Mouse (Mus musculus) brown adipose tissue, adult 24 weeks (tissue): Measurements from ENCODE around the gene Foxp1. TPM values are rescaled to one million over a fixed set of nuclear protein-coding genes. Genes with fewer than 3 reads are reported as not detected.

Source experiments
- H3K27ac ChIP-seq: fragments of 200-500 bp; replicated peaks from 2 replicates; pipeline ENCODE4 v1.5.1; 2012; ENCODE audit warnings: low read depth, mild to moderate bottlenecking, low read length
- H3K4me1 ChIP-seq: fragments of 200-500 bp; 2 replicates; pipeline ENCODE4 v1.6.1; 2012; ENCODE audit warnings: low read length, mixed read lengths; ENCODE audit not compliant: control insufficient read depth, insufficient read depth, insufficient read length
- H3K4me3 ChIP-seq: fragments of 200-500 bp; 2 replicates; pipeline ENCODE4 v1.5.1; 2012; ENCODE audit warnings: low read depth, mild to moderate bottlenecking, low read length, moderate library complexity; ENCODE audit not compliant: insufficient read depth
- polyA plus RNA-seq: library from polyadenylated mRNA; stranded (reverse); fragments of >200 nt; gene quantifications from 2 replicates; pipeline ENCODE4 v1.2.4, GENCODE M21; 2012; ENCODE audit not compliant: missing spikeins, insufficient read depth, insufficient read length

The Foxp1 gene
- 8.8 and 10.1 TPM in 2 replicates for polyA plus RNA-seq

DNA sequence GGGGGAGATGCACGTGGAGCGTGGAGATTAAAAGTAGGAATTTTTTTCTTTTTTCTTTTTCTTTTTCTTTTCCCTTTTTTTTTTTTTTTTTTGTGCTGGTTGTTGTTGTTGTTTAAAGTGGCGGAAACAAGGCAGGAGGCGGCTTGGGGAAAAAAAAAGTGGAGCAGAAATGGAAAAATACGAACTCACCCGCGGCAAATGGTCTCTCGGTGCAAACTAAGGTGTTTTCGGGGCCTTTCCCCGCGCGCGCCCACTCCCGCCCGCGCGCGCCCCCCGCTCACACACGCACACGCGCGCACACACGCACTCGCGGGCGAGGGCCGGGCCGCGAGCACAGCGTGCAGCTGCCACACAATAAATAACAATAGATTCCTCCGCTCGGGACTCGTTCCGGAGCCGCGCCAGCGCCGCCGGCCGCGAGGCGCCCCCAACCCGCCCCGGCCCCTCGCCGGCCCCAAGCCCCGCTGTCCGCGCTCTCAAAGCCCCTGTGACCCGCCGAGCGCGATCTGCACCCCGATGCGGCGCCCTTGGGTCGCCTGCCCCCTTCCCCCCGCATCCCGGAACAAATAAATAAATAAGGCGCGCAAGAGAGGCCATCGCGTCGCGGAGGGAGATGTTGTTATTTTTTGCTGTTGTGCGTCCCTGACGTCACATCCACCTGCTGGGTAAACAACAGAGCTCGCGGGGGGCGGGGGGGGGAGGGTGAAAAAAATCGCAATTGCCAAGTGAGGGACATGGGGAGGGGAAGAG, at the start of gene Foxp1:
Foxp1 (minus strand) TSS at position 363 of the 750 bp plus-strand sequence.
- peak within 1 kb of the TSS; percentile 99 for H3K27ac ChIP-seq

DNA sequence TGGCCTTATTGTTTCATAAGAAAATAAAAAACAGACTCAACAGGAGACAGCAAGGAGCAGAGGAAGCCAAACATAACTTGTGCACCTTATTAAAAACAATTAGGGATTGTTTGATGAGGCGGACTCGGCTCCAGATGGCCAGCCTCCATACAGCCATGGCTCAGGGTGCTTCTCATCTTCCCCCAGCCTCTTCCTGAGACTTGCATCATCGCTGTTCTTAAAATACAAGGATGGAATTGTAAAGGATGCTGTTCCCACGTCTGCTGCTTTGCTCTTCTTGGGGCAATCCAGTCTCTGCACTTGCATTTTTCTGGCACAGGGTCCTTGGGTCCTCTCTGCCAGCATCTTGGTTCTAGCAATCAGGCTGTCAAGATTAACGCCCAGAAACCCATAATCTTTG, 49.5 kb upstream of the Foxp1 start:
- H3K4me1 ChIP-seq, result no peaks in the 10 kb centered on the region
- no peak overlapping the region for H3K27ac ChIP-seq
- no peak overlapping the region for H3K4me3 ChIP-seq

More for the DNA sequence above, at the start of gene Foxp1:
- Histone ChIP-seq H3K4me1 (no peaks in the 10 kb centered on the region), H3K4me3 (peak within 1 kb of the TSS; percentile 75)

DNA sequence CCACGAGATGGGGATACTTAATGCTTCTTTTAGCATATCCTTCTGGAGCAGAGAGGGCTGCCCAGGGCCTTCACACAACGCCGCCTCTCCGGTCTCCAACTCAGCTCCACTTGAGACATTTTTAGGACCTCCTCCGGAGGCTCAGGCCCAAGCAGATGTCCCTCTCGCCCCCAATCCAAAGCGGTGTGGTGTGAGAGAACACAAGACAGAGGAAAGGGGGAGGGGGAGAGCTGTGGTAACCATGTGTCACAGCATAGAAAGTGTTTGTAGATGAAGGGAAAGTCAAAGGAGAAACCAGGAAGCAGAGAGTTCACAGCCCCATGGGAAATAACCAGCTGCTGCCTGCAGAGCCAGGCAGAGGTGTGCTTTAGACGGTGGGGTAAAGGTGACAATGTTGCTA, 44.4 kb upstream of the Foxp1 start:
- Histone ChIP-seq H3K27ac (no peak overlapping the region), H3K4me3 (no peak overlapping the region), H3K4me1 (no peaks in the 10 kb centered on the region)

DNA sequence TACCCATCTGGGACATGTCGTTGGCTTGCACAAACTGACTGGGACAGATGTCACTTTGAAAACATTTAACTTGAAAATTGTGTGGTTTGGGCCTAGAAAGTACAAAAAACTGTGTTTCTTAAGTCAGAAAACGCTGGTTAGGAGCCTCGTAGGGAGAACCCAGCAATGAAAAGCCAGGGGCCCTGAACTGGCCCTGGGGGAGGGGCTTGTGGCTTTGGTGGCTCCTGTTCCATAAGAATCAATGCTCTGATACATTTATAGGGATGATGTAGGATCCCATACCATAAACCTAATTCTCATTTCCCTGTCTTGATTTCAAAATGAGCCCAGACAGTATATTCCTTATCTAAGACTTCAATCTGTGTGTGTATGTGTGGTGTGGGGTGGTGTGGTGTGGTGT, 42.2 kb upstream of the Foxp1 start:
- H3K4me1 ChIP-seq, result no peaks in the 10 kb centered on the region
- H3K27ac ChIP-seq, result no peak overlapping the region
- no peak overlapping the region for H3K4me3 ChIP-seq

DNA sequence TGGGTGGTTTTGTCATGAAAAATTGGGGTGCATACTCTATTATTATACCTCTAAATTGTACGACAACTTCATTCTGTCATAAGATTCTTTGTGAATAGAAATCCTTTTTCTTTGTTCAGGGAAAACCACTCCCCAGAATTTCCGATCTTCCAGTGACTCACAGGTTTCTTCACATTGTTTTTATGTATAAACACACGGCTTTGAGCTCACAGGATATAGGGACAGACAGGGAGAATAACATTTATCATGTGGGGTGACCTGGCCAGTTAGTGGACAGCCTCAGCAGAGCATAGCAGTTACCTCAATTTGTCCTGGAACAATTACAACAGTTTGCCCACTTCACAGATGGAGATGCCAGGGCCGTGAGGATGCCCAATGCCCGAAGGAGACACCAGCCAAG, 34.4 kb upstream of the Foxp1 start:
- H3K4me3 ChIP-seq, result no peak overlapping the region
- H3K27ac ChIP-seq, result no peak overlapping the region

DNA sequence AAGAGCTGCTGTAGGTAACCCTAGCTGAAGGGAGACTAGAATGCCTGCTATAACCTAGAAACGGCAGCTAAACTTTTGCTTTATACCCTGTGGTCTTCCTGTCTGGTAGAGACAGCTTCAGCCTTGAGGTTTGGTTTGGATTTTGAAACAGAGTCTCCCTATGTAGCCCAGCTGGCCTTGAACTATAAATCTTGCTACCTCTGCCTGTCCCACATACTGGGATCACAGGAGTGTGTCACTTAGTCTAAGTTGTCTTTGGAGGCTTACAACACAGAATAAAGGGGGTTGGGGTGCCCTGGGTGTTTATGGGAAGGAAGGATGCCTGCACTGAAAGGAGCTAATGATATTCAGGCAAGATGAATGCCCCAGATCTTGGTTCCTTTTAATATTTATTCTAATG, 30.3 kb upstream of the Foxp1 start:
- Histone ChIP-seq H3K27ac (no peak overlapping the region), H3K4me1 (no peaks in the 10 kb centered on the region), H3K4me3 (no peak overlapping the region)

More for the DNA sequence above, 34.4 kb upstream of the Foxp1 start:
- no peaks in the 10 kb centered on the region for H3K4me1 ChIP-seq

DNA sequence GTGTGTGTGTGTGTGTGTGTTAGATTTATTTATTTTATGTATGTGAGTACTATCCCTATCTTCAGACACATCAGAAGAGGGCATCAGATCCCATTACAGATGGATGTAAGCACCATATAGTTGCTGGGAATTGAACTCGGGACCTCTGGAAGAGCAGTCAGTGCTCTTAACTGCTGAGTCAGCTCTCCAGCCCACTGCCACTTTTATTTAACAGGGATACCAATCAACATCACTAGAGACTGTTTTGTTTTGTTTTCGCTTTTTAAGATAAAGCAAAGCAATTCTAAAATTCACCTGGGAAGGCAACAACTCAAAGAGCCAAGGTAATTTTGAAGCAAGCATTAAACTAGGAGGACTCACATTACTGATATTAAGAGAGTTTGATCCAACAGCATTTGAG, 23.9 kb upstream of the Foxp1 start:
- no peak overlapping the region for H3K27ac ChIP-seq
- no peaks in the 10 kb centered on the region for H3K4me1 ChIP-seq
- no peak overlapping the region for H3K4me3 ChIP-seq

DNA sequence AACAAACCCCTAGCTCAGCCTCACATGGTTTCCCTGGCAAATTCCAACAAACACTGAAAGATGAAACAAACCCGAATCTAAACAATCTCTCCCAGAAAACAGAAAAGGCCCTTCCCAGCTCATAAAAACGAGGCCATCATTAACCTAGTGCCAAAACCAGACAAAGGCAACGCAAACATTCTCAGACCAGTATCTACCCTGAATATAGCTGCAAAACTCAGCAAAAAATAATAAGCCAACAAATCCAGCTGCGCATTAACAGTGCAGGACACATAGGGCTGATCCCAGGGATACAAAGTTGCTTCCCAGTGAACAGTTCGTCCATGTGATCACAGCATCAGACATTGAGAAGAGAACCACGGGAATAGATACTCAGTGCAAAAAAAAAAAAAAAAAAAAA, 22.9 kb upstream of the Foxp1 start:
- no peak overlapping the region for H3K27ac ChIP-seq
- H3K4me1 ChIP-seq, result no peaks in the 10 kb centered on the region
- H3K4me3 ChIP-seq, result no peak overlapping the region

DNA sequence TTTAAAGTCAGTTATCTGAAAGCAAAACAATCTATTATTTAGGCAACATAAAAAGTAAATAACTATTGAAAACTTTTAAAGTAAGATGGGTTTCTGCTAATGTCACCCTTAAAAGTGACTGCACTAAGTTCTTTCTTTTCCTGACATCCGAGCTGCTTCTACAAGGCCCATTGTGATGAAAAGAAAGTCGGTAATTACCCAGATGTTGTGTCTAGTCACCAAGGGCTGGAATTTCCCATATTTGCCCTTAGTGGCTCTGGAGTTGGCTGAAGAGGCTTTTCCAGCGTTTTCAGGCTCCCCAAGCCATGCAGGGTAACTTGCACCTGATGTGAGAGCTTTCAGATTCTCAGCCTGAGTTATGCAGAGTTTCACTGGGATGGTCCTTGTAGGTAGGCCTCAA, 18.6 kb upstream of the Foxp1 start:
- H3K4me1 ChIP-seq, result no peaks in the 10 kb centered on the region
- no peak overlapping the region for H3K4me3 ChIP-seq
- no peak overlapping the region for H3K27ac ChIP-seq

DNA sequence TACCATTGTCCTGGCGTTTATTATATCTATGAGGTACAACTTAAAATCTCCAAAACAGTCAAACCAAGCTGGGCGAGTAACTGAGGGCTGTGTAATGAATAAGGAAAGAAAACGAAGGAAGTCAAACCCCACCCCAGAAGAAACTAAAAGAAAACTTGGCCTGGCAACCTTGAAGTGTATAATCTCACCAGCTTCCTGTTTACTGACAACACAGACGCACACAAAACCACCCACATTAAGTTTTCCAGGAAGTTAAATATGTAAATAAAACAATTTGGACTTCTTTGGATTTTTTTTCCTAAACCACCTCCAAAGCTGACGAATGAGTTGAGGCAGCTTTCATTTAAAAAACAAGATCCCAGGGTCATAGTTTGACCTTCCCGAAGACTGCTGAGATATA, 18.1 kb upstream of the Foxp1 start:
- H3K4me1 ChIP-seq, result no peaks in the 10 kb centered on the region
- H3K4me3 ChIP-seq, result no peak overlapping the region
- H3K27ac ChIP-seq, result no peak overlapping the region

DNA sequence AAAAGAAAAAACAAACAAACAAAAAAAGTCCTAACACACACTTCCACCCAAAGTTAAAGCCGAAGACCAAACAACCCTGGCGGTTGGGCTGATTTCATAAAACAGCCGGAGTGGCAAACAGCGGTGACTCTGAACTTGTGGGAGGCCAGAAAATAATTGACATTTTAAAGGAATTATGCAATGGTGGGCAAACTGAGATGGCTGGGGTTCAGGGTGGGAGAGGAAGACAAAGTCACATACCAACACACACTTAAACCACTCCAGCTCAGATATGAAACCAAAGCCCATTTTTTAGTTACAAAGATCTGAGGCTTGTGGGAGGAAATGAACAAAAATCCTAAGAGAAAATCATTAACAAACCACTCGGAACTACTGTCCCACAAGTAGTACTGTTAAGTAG, 17.6 kb upstream of the Foxp1 start:
- H3K27ac ChIP-seq, result no peak overlapping the region

DNA sequence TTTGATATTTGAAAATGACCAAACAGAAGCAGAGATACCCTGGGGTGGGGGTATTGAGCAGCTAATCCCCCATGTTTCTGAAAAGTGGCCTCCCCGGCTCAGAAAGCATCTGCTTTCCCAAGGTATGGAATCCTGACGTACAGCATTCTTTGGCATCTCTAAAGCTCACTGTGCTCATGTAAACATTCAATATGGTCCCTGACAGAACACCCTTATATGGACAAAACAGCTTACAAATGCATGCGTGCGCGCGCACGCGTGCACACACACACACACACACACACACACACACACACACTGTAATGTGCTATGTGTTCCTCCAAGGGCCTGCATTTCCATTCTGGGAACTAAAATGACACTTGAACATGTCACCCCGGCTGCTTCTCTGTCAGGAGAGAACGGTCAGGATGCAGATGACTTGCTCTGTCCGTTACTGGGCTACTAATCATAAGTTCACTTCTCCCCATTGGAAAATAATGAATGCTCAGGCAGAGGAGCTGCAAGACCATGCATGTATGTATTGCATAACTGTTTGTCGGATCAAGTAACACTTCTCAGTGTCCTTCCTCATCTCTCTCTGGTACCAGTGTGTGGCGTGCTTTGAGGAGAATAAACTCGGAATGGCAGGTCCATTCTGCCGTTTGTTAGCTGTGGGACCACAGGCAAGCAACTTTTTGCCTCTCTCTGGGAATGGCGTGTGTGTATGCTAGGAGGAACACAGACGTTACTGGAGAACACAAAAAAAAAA, 15.8 kb upstream of the Foxp1 start:
- H3K4me3 ChIP-seq, result no peak overlapping the region
- no peak overlapping the region for H3K27ac ChIP-seq
- no peaks in the 10 kb centered on the region for H3K4me1 ChIP-seq

More for the DNA sequence above, 17.6 kb upstream of the Foxp1 start:
- Histone ChIP-seq H3K4me1 (no peaks in the 10 kb centered on the region), H3K4me3 (no peak overlapping the region)

DNA sequence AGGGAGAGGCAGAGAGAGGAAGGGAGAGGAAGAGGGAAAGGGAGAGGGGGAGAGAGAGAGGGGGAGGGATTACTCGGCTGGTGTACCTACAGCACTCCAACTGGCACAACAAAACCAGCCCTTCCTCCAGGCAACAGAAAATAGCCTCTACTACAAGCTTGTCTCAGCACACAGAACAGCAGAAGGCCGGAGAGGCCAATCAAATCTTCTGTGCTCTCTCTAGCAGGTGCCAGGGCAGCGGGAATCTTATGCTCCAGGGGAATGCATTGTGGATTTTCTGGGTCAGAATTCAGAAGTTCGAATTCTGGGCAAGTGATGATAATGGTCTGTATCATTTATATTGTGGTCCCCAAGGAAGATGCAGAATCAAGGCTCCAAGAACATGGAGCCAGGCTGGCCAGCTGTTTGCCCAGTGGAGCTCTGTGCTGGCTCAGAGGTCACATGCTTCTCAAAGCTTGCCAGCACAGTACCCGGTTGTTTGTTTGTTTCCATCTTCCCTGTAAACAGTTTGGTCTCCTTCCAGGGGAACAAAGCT, 11.8 kb upstream of the Foxp1 start:
- no peak overlapping the region for H3K27ac ChIP-seq
- peaks cover 4% of the 10 kb centered on the region; the same call in 1 of the 2 replicates for H3K4me1 ChIP-seq
- H3K4me3 ChIP-seq, result no peak overlapping the region

DNA sequence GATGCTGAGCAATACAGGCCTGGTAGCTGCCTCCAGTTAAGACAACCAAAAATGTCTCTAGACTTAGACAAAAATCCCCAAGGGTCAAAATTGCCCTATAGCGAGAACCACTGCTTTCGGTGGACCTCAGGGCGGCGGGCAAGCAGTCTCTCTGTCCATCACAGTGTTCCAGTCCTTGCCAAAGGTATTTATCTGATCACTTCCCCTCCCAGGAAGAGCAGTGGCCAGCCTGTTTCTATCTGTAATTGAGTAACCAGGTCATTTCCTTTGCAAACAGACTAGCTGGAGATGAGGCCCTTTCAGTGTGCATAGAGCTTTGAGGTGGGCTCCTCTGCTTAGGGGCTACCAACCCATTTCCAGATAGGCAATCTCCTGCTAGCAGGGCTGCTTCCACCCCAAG, 9.9 kb upstream of the Foxp1 start:
- Histone ChIP-seq H3K4me1 (peaks cover 4% of the 10 kb centered on the region; the same call in 1 of the 2 replicates), H3K27ac (no peak overlapping the region), H3K4me3 (no peak overlapping the region)

DNA sequence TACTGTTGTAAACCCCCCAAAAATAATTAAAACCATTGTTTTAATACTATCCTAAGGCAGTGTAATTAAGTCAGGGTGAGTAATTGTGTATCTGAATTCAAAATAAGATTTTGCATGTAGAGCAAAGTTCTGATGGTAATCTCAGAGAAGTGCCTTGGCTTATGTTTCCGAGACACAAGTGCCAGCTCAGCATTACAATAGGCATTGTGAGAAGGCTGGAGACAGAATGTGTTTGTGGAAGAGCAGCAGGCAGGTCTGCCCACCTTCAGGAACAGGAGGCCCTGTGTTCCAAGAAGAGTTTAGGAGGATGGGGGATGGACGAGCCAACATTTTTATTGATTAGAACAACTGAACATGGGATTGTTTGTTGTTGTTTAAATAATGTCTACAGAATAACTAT, 6.5 kb upstream of the Foxp1 start:
- H3K4me3 ChIP-seq, result no peak overlapping the region
- H3K4me1 ChIP-seq, result peaks cover 4% of the 10 kb centered on the region; the same call in 1 of the 2 replicates
- H3K27ac ChIP-seq, result no peak overlapping the region
